In genomic region chr19:33366661-33367060, GRCm38 (mm10) we compare ENCODE assay signal across 8 mouse cellular contexts. TPM values are rescaled to one million over a fixed set of nuclear protein-coding genes. Genes with fewer than 3 reads are reported as not detected.
A peak's percentile ranks its signal among the peaks of the same experiment; 100 is the strongest.
DNase-seq lines count a peak whose midpoint lies in the region; ATAC-seq and TF ChIP-seq lines count a peak whose summit lies in the region.

No protein-coding gene starts in this region.

- no peak overlapping the region for H3K27ac ChIP-seq in cortical plate, adult 2 months (ENCODE audit: insufficient read depth, low read length)
- no peak overlapping the region for H3K27ac ChIP-seq in kidney, embryonic 16.5 days (ENCODE audit: low read length)
- no peak overlapping the region for H3K27ac ChIP-seq in liver, embryonic 11.5 days (ENCODE audit: low read depth, low read length)
- no peak overlapping the region for H3K27ac ChIP-seq in neural tube, embryonic 12.5 days
- H3K27ac ChIP-seq in testis, adult 2 months (ENCODE audit: control insufficient read depth, insufficient read depth, low read depth, low read length) = no peak overlapping the region

- H3K4me2 ChIP-seq in kidney, embryonic 16.5 days (replicated peaks; ENCODE audit: low read depth, low read length) = no peak overlapping the region
- H3K4me2 ChIP-seq in liver, embryonic 11.5 days = no peak overlapping the region
- no peak overlapping the region for H3K4me2 ChIP-seq in neural tube, embryonic 12.5 days (replicated peaks)

- TF ChIP-seq CTCF in C2C12 (IDR thresholded peaks at IDR 0.05; ENCODE audit: control insufficient read depth, insufficient read depth, insufficient read length) = peak; percentile 60
- TF ChIP-seq CTCF in cortical plate, adult 2 months (IDR thresholded peaks at IDR 0.05; ENCODE audit: extremely low read depth, insufficient read depth, low read length) = peak; percentile 96
- peak; percentile 70; the same call in 1 of the 2 replicates for TF ChIP-seq CTCF in testis, adult 2 months (IDR thresholded peaks at IDR 0.05; ENCODE audit: control insufficient read depth, insufficient read depth, insufficient replicate concordance, low read depth, low read length)

- no peak for TF ChIP-seq POLR2A in cortical plate, adult 2 months (IDR thresholded peaks at IDR 0.05; ENCODE audit: extremely low read depth, insufficient read depth, low read length)
- no peak for TF ChIP-seq POLR2A in testis, adult 2 months (IDR thresholded peaks at IDR 0.05; ENCODE audit: control insufficient read depth, low read depth, low read length)

- H3K4me3 ChIP-seq in C2C12 (ENCODE audit: insufficient read depth, poor library complexity, severe bottlenecking) = no peak overlapping the region
- H3K4me3 ChIP-seq in cortical plate, adult 2 months (ENCODE audit: insufficient read depth, low read length) = no peak overlapping the region
- H3K4me3 ChIP-seq in kidney, embryonic 16.5 days (ENCODE audit: low read length) = no peak overlapping the region
- no peak overlapping the region for H3K4me3 ChIP-seq in liver, embryonic 11.5 days (ENCODE audit: low read depth, low read length)
- no peak overlapping the region for H3K4me3 ChIP-seq in neural tube, embryonic 12.5 days
- no peak overlapping the region for H3K4me3 ChIP-seq in testis, adult 2 months (ENCODE audit: control insufficient read depth, low read depth, low read length)

- intact Hi-C loops in gastrocnemius, postnatal 14 days (cut with DNase I; ENCODE audit: low total_unique reads) = no loop called here

- no peaks in the 10 kb centered on the region for H3K79me2 ChIP-seq in C2C12 (ENCODE audit: control insufficient read depth, insufficient read depth)

- peaks cover 1% of the 10 kb centered on the region; the same call in 1 of the 2 replicates for H3K4me1 ChIP-seq in cortical plate, adult 2 months (ENCODE audit: control insufficient read depth, insufficient read depth, low read length)
- H3K4me1 ChIP-seq in kidney, embryonic 16.5 days (ENCODE audit: insufficient read depth, low read length) = no peaks in the 10 kb centered on the region
- H3K4me1 ChIP-seq in liver, embryonic 11.5 days (replicated peaks; ENCODE audit: control insufficient read depth, insufficient read depth, low read length) = no peaks in the 10 kb centered on the region
- no peaks in the 10 kb centered on the region for H3K4me1 ChIP-seq in neural tube, embryonic 12.5 days
- H3K4me1 ChIP-seq in testis, adult 2 months (ENCODE audit: control insufficient read depth, insufficient read depth, low read length) = no peaks in the 10 kb centered on the region

- peak; percentile 65 to 75 for DNase-seq in adrenal gland, adult 18-20 months (ENCODE audit: low spot score in 2 of 2)
- peak; percentile 46 for DNase-seq in gastrocnemius, postnatal 14 days
- peak; percentile 38 for DNase-seq in liver, embryonic 11.5 days (ENCODE audit: low spot score)

- H3K9ac ChIP-seq in kidney, embryonic 16.5 days (replicated peaks; ENCODE audit: low read length) = no peak overlapping the region
- no peak overlapping the region for H3K9ac ChIP-seq in liver, embryonic 11.5 days (ENCODE audit: low read depth, low read length)
- H3K9ac ChIP-seq in neural tube, embryonic 12.5 days = no peak overlapping the region

- H3K36me3 ChIP-seq in C2C12 (ENCODE audit: control insufficient read depth, insufficient read depth) = no peaks in the 10 kb centered on the region
- H3K36me3 ChIP-seq in kidney, embryonic 16.5 days (ENCODE audit: insufficient read depth, low read length) = no peaks in the 10 kb centered on the region
- no peaks in the 10 kb centered on the region for H3K36me3 ChIP-seq in liver, embryonic 11.5 days (ENCODE audit: control insufficient read depth, insufficient read depth, low read length)
- no peaks in the 10 kb centered on the region for H3K36me3 ChIP-seq in neural tube, embryonic 12.5 days
- H3K36me3 ChIP-seq in testis, adult 2 months (ENCODE audit: control insufficient read depth, insufficient read depth, low read length) = no peaks in the 10 kb centered on the region

- H3ac ChIP-seq in C2C12 (ENCODE audit: control insufficient read depth, insufficient read length, low read depth) = no peak overlapping the region

- ATAC-seq in kidney, embryonic 16.5 days (ENCODE audit: low FRiP score, low TSS enrichment) = peak; percentile 79; the same call in 1 of the 2 replicates
- ATAC-seq in liver, embryonic 11.5 days (replicated peaks; ENCODE audit: low FRiP score) = no peak
- peak; percentile 90 for ATAC-seq in neural tube, embryonic 12.5 days (ENCODE audit: low FRiP score, low read depth)

- no peaks in the 10 kb centered on the region for H3K27me3 ChIP-seq in C2C12 (ENCODE audit: control insufficient read depth, insufficient read depth, insufficient read length)
- H3K27me3 ChIP-seq in kidney, embryonic 16.5 days (ENCODE audit: insufficient read depth, low read length) = no peaks in the 10 kb centered on the region
- no peaks in the 10 kb centered on the region for H3K27me3 ChIP-seq in liver, embryonic 11.5 days (replicated peaks; ENCODE audit: control insufficient read depth, insufficient read depth, low read length)
- H3K27me3 ChIP-seq in neural tube, embryonic 12.5 days (replicated peaks) = no peaks in the 10 kb centered on the region
- H3K27me3 ChIP-seq in testis, adult 2 months (ENCODE audit: control insufficient read depth, insufficient read depth, low read length) = no peaks in the 10 kb centered on the region

- H3K79me3 ChIP-seq in C2C12 (ENCODE audit: low read depth) = no peaks in the 10 kb centered on the region

- H3K9me3 ChIP-seq in kidney, embryonic 16.5 days (ENCODE audit: low read length) = no peaks in the 10 kb centered on the region
- no peaks in the 10 kb centered on the region for H3K9me3 ChIP-seq in liver, embryonic 11.5 days (ENCODE audit: control insufficient read depth, low read length)
- no peaks in the 10 kb centered on the region for H3K9me3 ChIP-seq in neural tube, embryonic 12.5 days

- WGBS in kidney, embryonic 16.5 days = 12% methylated on average over 3 of the region's 3 CpGs
- 6% methylated on average over 3 of the region's 3 CpGs for WGBS in liver, embryonic 11.5 days
- 18% methylated on average over 3 of the region's 3 CpGs for WGBS in neural tube, embryonic 12.5 days

TF ChIP-seq in C2C12, 6 proteins besides CTCF, POLR2A, EP300 and RAD21:
- TF ChIP-seq MYOD1 (IDR thresholded peaks at IDR 0.05; ENCODE audit: control insufficient read depth, insufficient read length, low read depth) = no peak
- no peak for TF ChIP-seq FOSL1 (IDR thresholded peaks at IDR 0.05; ENCODE audit: insufficient read depth, low read length, poor library complexity, severe bottlenecking)
- TF ChIP-seq USF1 (IDR thresholded peaks at IDR 0.05; ENCODE audit: low read depth) = no peak
- no peak for TF ChIP-seq MAX (IDR thresholded peaks at IDR 0.05)
- no peak for TF ChIP-seq MYOG (IDR thresholded peaks at IDR 0.05; ENCODE audit: control insufficient read depth, extremely low read depth, insufficient read length)
- no peak for TF ChIP-seq CEBPB (IDR thresholded peaks at IDR 0.05; ENCODE audit: low read depth)
TF ChIP-seq in C2C12: peak in this region for 0.

RNA-seq across cellular contexts. Expression of gene Rnls, which starts 25.4 kb away (rescaled TPM):
- polyA plus RNA-seq in C2C12 (2012; fragmentation: generic; extraction: Trizol) = 0.99 TPM
- 1 to 10 TPM; 3.4 to 4.3 TPM for total RNA-seq in adrenal gland, adult 18-20 months (2021)
- 1.2 TPM in 2 replicates for polyA plus RNA-seq in cortical plate, adult 2 months (2012; rRNA removed)
- 1 to 10 TPM; 5.3 to 5.8 TPM for total RNA-seq in gastrocnemius, postnatal 14 days (2021)
- 7.3 and 8.2 TPM in 2 replicates for polyA plus RNA-seq in kidney, embryonic 16.5 days (2015; fragmentation: Nextera tagmentation; extraction: Ambion mirVana)
- 2.8 TPM in 2 replicates for polyA plus RNA-seq in liver, embryonic 11.5 days (2014; fragmentation: Nextera tagmentation; extraction: Ambion mirVana)
- polyA plus RNA-seq in neural tube, embryonic 12.5 days (2016; fragmentation: Nextera tagmentation; extraction: Ambion mirVana) = 8.2 and 8.7 TPM in 2 replicates
- polyA plus RNA-seq in testis, adult 2 months (2012; rRNA removed) = 128 and 133 TPM in 2 replicates

Comparison
In these comparisons a context has a peak if more than half of its experiments do, and no peak if none do; other contexts are left out.
1. RNA of gene Rnls, which starts 25.4 kb away (polyA plus RNA-seq): 128 to 133 TPM in testis, adult 2 months; 8.2 to 8.7 TPM in neural tube, embryonic 12.5 days, 7.3 to 8.2 TPM in kidney, embryonic 16.5 days, 2.8 TPM in liver, embryonic 11.5 days, 1.2 TPM in cortical plate, adult 2 months and 0.99 TPM in C2C12 (single experiment); every median in the first group is over 10 times any median in the second.
2. Peak in every context shown above with its lines, with median percentiles within 50 percentile points of each other: CTCF ChIP-seq and DNase-seq.